Mouse (Mus musculus) liver, adult 2 months (tissue): ENCODE results near the gene Bag6.

Experiments used
- CTCF ChIP-seq: fragments of 200-500 bp; IDR thresholded peaks from 2 replicates; pipeline ENCODE4 v1.5.1; 2011; ENCODE audit warnings: low read depth, low read length, control low read depth
- POLR2A ChIP-seq: fragments of 200-500 bp; IDR thresholded peaks from 2 replicates; pipeline ENCODE4 v1.6.1; 2011; ENCODE audit warnings: low read length, control low read depth; ENCODE audit not compliant: insufficient read depth; ENCODE audit errors: extremely low read depth

DNA sequence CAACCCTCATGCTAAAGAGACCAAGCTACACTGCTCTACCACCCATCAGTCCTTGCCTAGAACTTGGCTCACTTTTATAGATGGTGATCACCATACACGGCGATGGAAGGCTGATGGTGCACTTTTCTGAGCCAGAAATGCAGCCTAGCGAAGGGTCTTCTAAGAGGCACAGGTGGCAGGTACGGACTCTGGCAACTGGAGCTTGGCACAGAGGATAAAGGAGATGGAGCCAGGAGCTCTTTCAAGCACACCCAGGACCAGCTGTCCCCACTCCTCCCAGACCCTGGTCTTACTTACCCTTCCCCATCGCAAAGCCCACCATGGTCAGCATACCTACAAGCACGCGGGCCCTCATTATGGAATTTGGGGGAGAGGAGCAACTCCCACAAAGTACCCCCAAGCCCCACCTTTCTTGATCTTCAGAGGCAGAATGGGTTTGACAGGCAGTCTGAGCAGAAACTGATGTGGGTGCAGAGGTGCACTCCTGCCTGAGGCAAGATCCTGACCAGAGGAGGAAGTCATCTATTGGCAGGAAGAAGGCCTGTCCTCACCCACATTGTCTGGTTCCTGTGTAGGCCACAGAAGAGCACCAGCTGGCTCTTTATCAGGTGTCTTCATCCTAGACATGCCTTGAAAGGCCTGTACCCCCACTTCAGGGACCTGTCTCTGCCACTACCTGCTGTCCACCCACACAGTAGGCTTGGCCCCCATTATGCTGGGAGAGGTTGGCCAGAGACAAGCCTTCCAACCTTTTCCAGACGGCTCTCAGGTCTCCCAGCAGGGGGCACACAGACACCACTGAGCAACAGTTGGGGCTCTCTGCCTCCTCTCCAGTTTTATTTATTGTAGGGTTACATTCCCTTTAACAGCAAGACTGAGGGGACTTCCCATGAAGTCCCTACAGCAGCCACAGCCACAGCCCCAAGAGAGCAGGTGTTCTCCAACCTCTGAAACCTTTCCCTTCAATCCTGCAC is 19.6 kb upstream of the Bag6 start, which contains the start of gene Ly6g5b:
- TF ChIP-seq CTCF: peak; percentile 65
- no peak for TF ChIP-seq POLR2A
